Mouse (Mus musculus) bone marrow, adult 2 months (tissue): ENCODE data around the gene Krt90.

ENCODE experiments used
- CTCF ChIP-seq: fragments of 200-500 bp; IDR thresholded peaks from 2 replicates; pipeline ENCODE4 v1.5.1; 2011; ENCODE audit warnings: low read length, control low read depth; ENCODE audit not compliant: control insufficient read depth, insufficient read depth
- POLR2A ChIP-seq: fragments of 200-500 bp; IDR thresholded peaks from 2 replicates; pipeline ENCODE4 v1.6.1; 2011; ENCODE audit warnings: low read depth, mild to moderate bottlenecking, control low read depth, low read length, borderline replicate concordance; ENCODE audit not compliant: control insufficient read depth

DNA sequence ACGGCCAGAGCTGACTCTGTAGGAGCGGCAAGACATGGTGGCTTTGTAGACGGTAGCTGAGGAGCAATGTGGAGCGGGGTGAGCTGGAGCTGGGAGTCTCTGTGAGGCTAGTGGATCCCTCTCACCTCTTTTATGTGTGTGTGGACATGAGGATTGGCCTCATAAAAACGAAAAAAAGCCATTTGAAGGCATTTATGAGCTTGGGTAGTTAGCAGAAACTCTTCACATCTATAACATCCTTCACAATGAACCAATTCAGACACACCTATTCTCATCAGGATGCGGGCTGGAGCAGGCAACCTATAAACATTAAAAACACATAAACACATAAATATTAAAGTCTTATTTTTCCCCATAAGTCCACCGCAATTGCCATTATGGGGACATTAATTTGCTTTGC is 30.0 kb downstream of the Krt90 start, which contains the start of gene Krt84:
- TF ChIP-seq CTCF (no peak), POLR2A (no peak)
